Mouse (Mus musculus) lung, postnatal 10 days (tissue): ENCODE data around the gene Inf2.

ENCODE experiments used
- DNase-seq: peaks from one replicate; pipeline ENCODE4 v3.0.0; 2021

The Inf2 gene

DNA sequence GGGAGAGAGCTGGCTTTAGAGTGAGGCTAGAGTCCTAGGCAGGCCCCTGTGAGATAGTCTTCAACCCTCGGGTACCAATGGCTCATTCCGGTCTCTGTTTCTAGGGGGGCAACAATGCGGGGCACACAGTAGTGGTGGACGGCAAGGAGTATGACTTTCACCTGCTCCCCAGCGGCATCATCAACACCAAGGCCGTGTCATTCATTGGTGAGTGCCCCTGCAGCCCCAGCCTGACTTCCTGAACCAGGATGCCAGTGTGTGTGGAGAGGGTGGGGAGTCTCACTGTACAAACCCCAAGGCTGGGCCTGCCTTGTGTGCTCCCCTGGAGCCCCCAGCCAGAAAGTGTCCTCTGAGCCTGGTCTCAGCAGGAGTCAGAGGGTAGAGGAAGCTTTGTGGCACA, 39.6 kb downstream of the Inf2 start:
- no peak for DNase-seq

DNA sequence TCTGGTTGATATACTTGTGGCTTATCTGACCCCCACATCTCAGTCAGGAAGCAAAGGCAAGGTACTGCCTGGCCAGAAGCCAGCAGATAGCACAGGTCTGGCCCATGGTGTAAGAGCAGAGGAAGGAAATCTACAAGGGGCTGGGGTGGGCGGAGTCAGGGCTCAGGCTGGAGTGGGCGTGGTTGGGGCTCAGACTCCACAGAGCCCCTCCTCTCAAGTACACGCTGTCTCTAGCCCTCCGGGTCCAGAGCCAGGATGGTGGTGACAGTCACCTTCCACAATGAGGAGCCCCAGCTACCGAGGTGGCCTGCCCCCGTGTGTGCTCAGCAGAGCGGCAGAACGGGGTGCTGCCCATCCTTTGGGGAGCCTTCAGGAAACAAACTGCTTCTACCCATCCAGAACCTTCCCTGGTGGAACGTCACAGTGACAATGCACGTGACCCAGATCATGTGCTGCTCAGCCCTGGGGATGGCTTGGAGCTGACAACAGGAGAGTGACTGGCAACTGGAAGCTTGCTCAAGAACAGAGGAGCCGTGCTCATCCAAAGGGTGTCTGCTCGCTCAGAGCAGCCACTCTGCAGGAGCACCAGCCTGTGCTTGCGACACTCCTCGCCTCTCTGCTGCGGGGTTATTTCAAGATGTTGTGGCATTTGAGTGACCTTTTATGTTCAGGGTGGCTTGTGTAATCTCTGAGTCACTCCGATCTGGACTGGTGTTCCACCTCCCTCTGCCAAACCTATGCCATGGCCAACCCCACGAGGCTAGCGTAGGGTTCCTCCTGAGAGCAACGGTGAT, 40.5 kb downstream of the Inf2 start:
- peak; percentile 83 for DNase-seq

- no peak for DNase-seq
These were observed 41.4 kb downstream of the Inf2 start for GRCm38 (mm10) chr12:112630029-112630428.

DNA sequence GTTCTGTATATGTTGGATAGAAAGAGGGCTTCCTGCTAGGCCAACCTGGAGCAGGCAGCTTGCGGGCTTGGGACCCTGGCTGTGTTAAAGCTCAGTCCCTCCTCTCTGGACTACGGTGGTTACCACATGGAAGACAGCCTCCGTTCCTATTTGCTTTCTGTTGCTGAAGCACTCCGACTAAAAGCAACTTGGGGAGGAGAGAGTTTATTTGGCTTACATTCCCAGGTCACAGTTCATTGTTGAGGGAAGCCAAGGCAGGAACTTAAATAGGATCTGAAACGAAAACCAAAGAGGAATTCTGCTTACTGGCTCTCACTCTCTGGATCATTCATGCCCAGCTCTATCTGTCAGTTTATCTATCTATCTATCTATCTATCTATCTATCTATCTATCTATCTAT, 42.2 kb downstream of the Inf2 start:
- DNase-seq: no peak

DNA sequence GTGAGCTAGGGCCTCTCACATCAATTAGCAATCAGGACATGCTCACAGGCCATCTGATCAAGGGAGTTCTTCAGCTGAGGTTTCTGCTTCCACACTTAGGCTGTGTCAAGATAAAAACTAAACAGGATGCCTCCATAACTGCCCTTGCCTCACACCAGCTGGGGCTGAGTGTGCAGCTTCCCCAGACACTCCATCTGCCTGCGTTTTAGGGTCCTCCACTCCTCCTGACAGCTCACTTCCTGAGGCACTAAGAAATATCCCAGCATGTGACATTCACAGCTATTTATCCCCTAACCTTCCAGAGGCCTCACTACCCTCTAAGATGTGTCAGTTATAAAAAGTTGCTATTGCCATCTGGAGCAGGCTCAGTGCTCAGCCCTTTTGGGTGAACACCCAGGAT, 42.9 kb downstream of the Inf2 start:
- DNase-seq: no peak

DNA sequence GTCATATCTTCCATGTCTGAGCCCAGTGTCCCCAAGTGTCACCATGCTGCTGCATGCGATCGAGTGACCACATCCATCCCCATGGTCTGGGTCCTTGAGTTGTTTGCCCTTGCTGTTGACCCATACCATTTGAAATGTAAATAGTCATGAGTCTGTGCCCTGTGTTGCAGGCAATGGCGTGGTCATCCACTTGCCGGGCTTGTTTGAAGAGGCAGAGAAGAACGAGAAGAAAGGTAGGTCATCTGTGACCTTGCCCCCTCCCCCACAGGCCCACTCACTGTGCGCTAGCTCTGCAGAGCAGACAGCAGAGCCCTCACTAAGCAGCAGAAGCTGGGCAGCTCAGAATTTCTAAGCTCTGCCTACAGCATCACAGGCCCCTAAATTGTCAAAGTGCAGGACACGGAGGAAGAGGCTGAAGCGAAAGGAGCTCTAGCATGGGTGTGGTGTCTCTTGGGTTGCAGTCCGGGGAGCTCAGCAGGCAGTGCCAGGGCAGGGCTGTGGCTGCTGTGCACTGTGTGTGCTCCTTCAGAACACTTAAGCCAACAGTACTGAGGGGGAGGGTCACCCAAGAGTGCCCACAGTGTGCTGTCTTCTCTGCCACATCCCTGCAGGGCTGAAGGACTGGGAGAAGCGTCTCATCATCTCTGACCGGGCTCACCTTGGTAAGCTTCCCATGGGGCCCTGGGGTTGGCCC, 43.6 kb downstream of the Inf2 start:
- no peak for DNase-seq

GRCm38 (mm10) chr12:112632907-112633306, 44.3 kb downstream of the Inf2 start:
- DNase-seq: no peak

GRCm38 (mm10) chr12:112633686-112634085, 45.1 kb downstream of the Inf2 start:
- no peak for DNase-seq

DNA sequence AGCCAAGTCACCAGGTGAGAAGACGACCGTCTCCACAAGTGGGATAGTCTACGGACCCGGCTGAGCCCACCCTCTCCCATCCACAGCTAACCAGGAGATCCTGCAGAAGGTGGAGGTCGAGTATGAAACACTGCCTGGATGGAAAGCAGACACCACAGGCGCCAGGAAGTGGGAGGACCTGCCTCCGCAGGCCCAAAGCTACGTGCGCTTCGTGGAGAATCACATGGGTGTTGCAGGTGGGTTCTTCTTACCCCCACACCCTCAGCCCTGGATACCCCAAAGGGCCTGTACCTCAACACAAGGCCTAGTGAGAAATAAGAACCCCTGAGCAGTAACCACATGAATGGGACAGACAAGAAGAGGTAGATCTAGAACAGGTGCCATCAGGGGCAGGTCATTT, 50.9 kb downstream of the Inf2 start:
- DNase-seq: no peak

GRCm38 (mm10) chr12:112643126-112643525, 54.5 kb downstream of the Inf2 start:
- no peak for DNase-seq

DNA sequence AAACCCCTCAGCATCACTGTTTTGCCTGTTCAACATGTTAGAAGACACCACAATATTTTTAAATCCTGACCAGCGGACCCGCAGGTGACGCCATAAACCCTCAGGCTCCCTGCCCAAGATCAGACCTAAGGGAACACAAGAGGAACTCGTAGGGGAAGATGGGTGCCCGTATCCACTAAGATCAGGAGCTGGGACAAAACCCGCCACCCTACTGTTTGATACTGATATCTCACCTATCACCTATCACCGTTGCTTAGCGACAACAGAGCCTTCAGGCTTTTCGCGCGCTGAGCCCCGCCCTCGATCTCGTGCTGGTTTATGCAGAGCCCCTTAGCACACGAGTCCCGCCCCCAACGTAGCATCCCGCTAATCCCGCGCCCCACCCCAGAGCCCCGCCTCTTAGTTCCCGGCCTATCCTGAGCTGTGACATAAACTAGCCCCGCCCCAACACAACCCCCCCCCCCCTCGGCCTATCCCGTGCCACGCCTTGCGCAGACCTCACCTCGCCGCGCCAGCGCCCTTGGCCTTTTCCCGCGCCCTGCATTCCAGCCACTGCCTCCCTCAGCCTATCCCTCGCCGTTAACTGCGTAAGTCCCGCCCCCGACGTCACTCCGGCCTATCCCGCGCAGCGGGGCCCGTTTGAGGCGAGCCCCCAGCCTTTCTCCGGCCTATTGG, 55.7 kb downstream of the Inf2 start, which contains the start of gene Siva1:
TSS of gene Siva1 (plus strand) at position 500 of the 675 bp plus-strand sequence.
- peak; percentile 100 for DNase-seq

DNA sequence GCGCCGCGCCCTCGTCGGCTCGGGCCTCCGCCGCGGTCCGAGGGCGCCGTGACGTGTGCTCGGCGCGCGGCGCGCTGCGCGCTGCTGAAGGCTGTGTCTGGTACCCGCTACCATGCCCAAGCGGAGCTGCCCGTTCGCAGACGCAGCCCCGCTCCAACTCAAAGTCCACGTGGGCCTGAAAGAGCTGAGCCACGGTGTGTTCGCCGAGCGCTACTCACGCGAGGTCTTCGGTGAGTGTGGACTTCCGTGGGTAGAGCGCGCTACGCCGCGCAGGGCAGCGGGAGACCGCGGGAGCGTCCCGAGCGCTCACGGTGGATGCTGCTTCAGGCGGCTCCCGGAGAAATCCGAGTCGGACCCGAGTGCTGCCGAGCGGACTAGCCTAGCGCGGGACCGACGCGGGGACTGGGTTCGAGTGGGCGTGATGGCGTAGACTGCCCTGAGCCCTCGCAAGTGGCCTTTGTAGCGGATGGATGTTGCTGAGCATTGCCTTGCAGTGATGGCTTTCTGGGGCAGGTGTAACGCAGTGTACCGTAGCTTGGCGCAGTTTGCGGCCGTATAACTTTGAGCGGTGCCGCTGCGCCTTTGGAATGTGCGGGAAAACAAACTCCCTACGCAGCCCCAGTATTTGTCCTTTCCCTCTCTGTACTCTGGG, 56.4 kb downstream of the Inf2 start:
- peak; percentile 53 for DNase-seq

DNA sequence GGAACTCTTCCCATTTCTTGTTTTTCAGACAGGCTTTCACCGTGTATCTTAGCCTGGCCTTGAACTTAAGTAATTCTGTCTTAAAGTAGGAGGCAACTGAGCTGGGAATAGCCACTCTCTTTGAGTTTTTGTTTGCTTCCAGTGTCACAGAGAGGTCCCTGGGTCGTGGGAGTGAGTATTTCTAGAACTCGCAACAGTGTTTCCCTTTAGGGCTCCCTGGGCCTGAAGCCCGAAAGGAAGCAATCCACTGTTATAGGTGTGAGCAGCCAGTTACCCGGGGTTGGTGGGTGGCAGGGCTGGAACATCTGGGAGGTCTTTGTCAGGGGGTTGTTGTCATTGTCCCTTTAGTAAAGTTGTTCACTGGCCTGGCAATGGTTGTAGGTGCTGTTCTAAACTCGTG, 57.6 kb downstream of the Inf2 start:
- DNase-seq: no peak

GRCm38 (mm10) chr12:112648081-112648480, 59.5 kb downstream of the Inf2 start:
- no peak for DNase-seq

DNA sequence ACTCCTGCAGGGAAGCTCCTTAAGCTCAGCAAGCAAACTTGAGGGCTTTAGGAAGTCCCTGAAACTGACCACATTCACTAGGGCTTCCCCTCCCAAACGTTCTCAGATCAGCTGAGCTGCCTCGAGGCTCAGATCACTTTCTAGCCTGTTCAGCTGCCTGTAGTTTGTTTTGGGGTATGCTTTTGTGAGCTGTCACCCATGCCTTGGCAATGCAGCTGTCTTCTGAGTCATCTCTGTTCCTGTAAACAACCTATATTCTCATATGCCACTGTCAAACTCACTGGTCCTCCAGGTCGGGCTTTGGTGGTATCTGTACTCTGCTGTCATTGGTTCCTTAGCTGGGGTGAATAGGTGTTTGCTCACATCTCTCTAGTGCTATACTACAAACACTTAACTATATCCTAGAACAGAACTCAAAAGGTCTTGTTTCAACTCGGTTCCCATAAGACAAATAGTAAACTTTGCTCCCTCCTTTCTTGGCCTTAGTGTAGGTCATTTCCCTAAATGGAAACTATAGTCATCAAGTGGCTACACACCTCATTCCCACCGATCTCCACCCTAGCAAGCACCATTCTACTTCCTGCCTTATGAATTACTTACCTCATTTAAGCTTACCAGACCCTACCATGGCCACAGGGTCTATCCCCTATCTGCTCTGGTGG, 63.3 kb downstream of the Inf2 start:
- DNase-seq: no peak

GRCm38 (mm10) chr12:112653157-112653824, 64.7 kb downstream of the Inf2 start:
- DNase-seq: peak; percentile 93

GRCm38 (mm10) chr12:112654076-112654475, 65.5 kb downstream of the Inf2 start:
- DNase-seq: no peak

- peak; percentile 55 for DNase-seq
These were observed 70.0 kb downstream of the Inf2 start for GRCm38 (mm10) chr12:112658619-112659018.

GRCm38 (mm10) chr12:112659109-112659508, 70.5 kb downstream of the Inf2 start:
- DNase-seq: peak; percentile 85

DNA sequence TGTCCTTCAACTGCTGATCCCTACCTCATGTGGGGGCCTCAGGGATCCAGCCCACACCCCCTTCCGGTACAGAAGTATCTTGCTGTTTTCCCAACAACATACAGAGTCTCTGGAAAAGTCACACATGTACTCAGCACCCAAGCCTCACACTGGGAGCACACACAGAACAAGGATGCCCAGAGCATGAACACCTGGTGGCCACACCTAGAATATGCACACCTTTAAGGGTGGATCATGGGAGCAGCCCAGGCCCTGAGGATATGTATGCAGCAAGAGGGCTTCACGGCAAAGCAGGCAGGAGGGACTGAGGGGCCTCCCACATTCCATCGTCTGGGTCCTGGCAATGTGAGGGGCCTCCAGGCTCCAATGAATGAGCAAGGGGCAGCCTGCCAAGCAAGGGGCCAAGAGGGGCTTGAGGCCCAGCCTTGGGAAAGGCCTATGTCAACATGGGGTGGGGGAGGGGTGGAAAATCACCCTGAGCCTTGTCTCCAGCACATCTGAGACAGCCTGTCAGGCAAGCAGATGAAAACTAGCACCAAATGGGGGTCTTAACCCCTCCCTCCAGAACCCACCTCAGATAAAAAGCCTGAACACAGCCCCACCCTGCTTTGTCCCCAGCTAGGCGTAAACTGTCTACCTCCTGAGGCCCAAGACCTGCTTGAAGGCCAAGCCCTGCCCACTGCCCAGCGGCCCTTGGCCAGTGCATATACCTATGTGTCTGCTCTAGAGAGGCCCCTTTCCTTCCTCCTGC, 72.2 kb downstream of the Inf2 start:
- peak; percentile 86 for DNase-seq

- DNase-seq: no peak
These were observed 72.7 kb downstream of the Inf2 start for GRCm38 (mm10) chr12:112661327-112661605.

- DNase-seq: no peak
These were observed 73.3 kb downstream of the Inf2 start for GRCm38 (mm10) chr12:112661851-112662250.
